Comparison of ENCODE assay signal across 9 mouse cellular contexts in genomic region chr11:120039581-120039980, GRCm38 (mm10). TPM values are rescaled to one million over a fixed set of nuclear protein-coding genes. Genes with fewer than 3 reads are reported as not detected.
DNase-seq lines count a peak whose midpoint lies in the region; ATAC-seq and TF ChIP-seq lines count a peak whose summit lies in the region.
"Had no signal": no experiment of that assay in that cellular context is flagged by ENCODE, and none has a peak within 500 bp of the region (broad histone marks: within the 10 kb centered on the region; RNA-seq: fewer than 3 reads in every experiment).

No protein-coding gene starts in this region.

- H3K36me3 ChIP-seq in liver, adult 2 months (ENCODE audit: control insufficient read depth, insufficient read depth, low read length): no peaks in the 10 kb centered on the region
- H3K36me3 ChIP-seq in liver, embryonic 11.5 days (ENCODE audit: control insufficient read depth, insufficient read depth, low read length): no peaks in the 10 kb centered on the region
- no peaks in the 10 kb centered on the region for H3K36me3 ChIP-seq in forebrain, embryonic 15.5 days
- H3K36me3 ChIP-seq in hindbrain, embryonic 15.5 days: no peaks in the 10 kb centered on the region
- H3K36me3 ChIP-seq in midbrain, embryonic 15.5 days (replicated peaks): no peaks in the 10 kb centered on the region
- H3K36me3 ChIP-seq: limb, embryonic 13.5 days had no signal

- DNase-seq in liver, adult 2 months (ENCODE audit: extremely low read depth, low read depth, low spot score): peak; percentile 6
- no peak for DNase-seq in liver, embryonic 11.5 days (ENCODE audit: low spot score)
- DNase-seq in gastrocnemius, adult 8-10 months (ENCODE audit: low spot score in 2 of 2): no peak
- no peak for DNase-seq in spleen, postnatal 10 days (ENCODE audit: low spot score in 2 of 2)
- DNase-seq in cerebellum, postnatal 14 days: no peak

- H3K9ac ChIP-seq in liver, adult 2 months (ENCODE audit: low read depth, low read length): no peak overlapping the region
- no peak overlapping the region for H3K9ac ChIP-seq in liver, embryonic 11.5 days (ENCODE audit: low read depth, low read length)
- no peak overlapping the region for H3K9ac ChIP-seq in forebrain, embryonic 15.5 days (replicated peaks)
- no peak overlapping the region for H3K9ac ChIP-seq in hindbrain, embryonic 15.5 days
- H3K9ac ChIP-seq in midbrain, embryonic 15.5 days: no peak overlapping the region
- H3K9ac ChIP-seq: limb, embryonic 13.5 days had no signal

- 52% methylated on average over 4 of the region's 4 CpGs for WGBS in liver, adult 2 months
- 35% methylated on average over 4 of the region's 4 CpGs for WGBS in liver, embryonic 11.5 days
- WGBS in forebrain, embryonic 15.5 days: 37% methylated on average over 4 of the region's 4 CpGs
- 35% methylated on average over 4 of the region's 4 CpGs for WGBS in hindbrain, embryonic 15.5 days
- WGBS in midbrain, embryonic 15.5 days: 41% methylated on average over 4 of the region's 4 CpGs

- no peak overlapping the region for H3K4me3 ChIP-seq in liver, adult 2 months (ENCODE audit: insufficient read depth, low read depth, low read length)
- H3K4me3 ChIP-seq in liver, embryonic 11.5 days (ENCODE audit: low read depth, low read length): no peak overlapping the region
- no peak overlapping the region for H3K4me3 ChIP-seq in forebrain, embryonic 15.5 days
- H3K4me3 ChIP-seq in hindbrain, embryonic 15.5 days: no peak overlapping the region
- no peak overlapping the region for H3K4me3 ChIP-seq in midbrain, embryonic 15.5 days
- H3K4me3 ChIP-seq: limb, embryonic 13.5 days had no signal

- no peak for TF ChIP-seq CTCF in liver, adult 2 months (IDR thresholded peaks at IDR 0.05; ENCODE audit: low read depth, low read length)

- peak overlapping the region; percentile 35 for H3K27ac ChIP-seq in liver, adult 2 months (replicated peaks; ENCODE audit: insufficient read depth, low read depth, low read length)
- no peak overlapping the region for H3K27ac ChIP-seq in liver, embryonic 11.5 days (ENCODE audit: low read depth, low read length)
- 0 out of 2 replicates have a peak overlapping the region, but pooled peaks have one; percentile 8 for H3K27ac ChIP-seq in forebrain, embryonic 15.5 days (replicated peaks)
- H3K27ac ChIP-seq in hindbrain, embryonic 15.5 days (replicated peaks): peak overlapping the region; percentile 52
- 0 out of 2 replicates have a peak overlapping the region, but pooled peaks have one; percentile 12 for H3K27ac ChIP-seq in midbrain, embryonic 15.5 days
- H3K27ac ChIP-seq: limb, embryonic 13.5 days had no signal

- TF ChIP-seq POLR2A in liver, adult 2 months (IDR thresholded peaks at IDR 0.05; ENCODE audit: extremely low read depth, insufficient read depth, low read length): no peak

- H3K4me2 ChIP-seq in liver, embryonic 11.5 days: no peak overlapping the region
- H3K4me2 ChIP-seq in forebrain, embryonic 15.5 days (replicated peaks): no peak overlapping the region
- no peak overlapping the region for H3K4me2 ChIP-seq in hindbrain, embryonic 15.5 days
- H3K4me2 ChIP-seq in midbrain, embryonic 15.5 days: no peak overlapping the region
- H3K4me2 ChIP-seq: limb, embryonic 13.5 days had no signal

- 0 out of 2 replicates have a peak, but pooled peaks cover 3% of the 10 kb centered on the region for H3K9me3 ChIP-seq in liver, embryonic 11.5 days (ENCODE audit: control insufficient read depth, low read length)
- no peaks in the 10 kb centered on the region for H3K9me3 ChIP-seq in forebrain, embryonic 15.5 days
- no peaks in the 10 kb centered on the region for H3K9me3 ChIP-seq in hindbrain, embryonic 15.5 days
- H3K9me3 ChIP-seq in midbrain, embryonic 15.5 days: no peaks in the 10 kb centered on the region

- no peaks in the 10 kb centered on the region for H3K27me3 ChIP-seq in liver, adult 2 months (ENCODE audit: control insufficient read depth, insufficient read depth, low read length)
- no peaks in the 10 kb centered on the region for H3K27me3 ChIP-seq in liver, embryonic 11.5 days (replicated peaks; ENCODE audit: control insufficient read depth, insufficient read depth, low read length)
- H3K27me3 ChIP-seq in forebrain, embryonic 15.5 days: no peaks in the 10 kb centered on the region
- no peaks in the 10 kb centered on the region for H3K27me3 ChIP-seq in hindbrain, embryonic 15.5 days
- H3K27me3 ChIP-seq in midbrain, embryonic 15.5 days (replicated peaks): no peaks in the 10 kb centered on the region
- H3K27me3 ChIP-seq: limb, embryonic 13.5 days had no signal

- H3K79me2 ChIP-seq in liver, adult 2 months (ENCODE audit: control insufficient read depth, insufficient read depth, low read length): no peaks in the 10 kb centered on the region

- peaks cover 3% of the 10 kb centered on the region; the same call in 1 of the 2 replicates for H3K4me1 ChIP-seq in liver, adult 2 months (ENCODE audit: control insufficient read depth, insufficient read depth, low read length)
- peaks cover 17% of the 10 kb centered on the region for H3K4me1 ChIP-seq in liver, embryonic 11.5 days (replicated peaks; ENCODE audit: control insufficient read depth, insufficient read depth, low read length)
- peaks cover 36% of the 10 kb centered on the region for H3K4me1 ChIP-seq in forebrain, embryonic 15.5 days
- H3K4me1 ChIP-seq in hindbrain, embryonic 15.5 days (replicated peaks): peaks cover 53% of the 10 kb centered on the region
- H3K4me1 ChIP-seq in midbrain, embryonic 15.5 days: peaks cover 35% of the 10 kb centered on the region

- no peak for ATAC-seq in liver, embryonic 11.5 days (replicated peaks; ENCODE audit: low FRiP score)
- no peak for ATAC-seq in forebrain, embryonic 15.5 days (replicated peaks)
- no peak for ATAC-seq in hindbrain, embryonic 15.5 days (ENCODE audit: low FRiP score, low read depth)
- no peak for ATAC-seq in midbrain, embryonic 15.5 days (replicated peaks)

RNA-seq across cellular contexts. Expression of gene Aatk, which starts 7.4 kb away (rescaled TPM):
- total RNA-seq in liver, adult 2 months (2014; rRNA removed): 1.0 and 1.2 TPM in 2 replicates
- 2.0 and 2.6 TPM in 2 replicates for polyA plus RNA-seq in liver, adult 2 months (2012; rRNA removed)
- polyA plus RNA-seq in liver, embryonic 11.5 days (2014; fragmentation: Nextera tagmentation; extraction: Ambion mirVana): 0.74 and 0.86 TPM in 2 replicates
- 21.9 and 22.5 TPM in 2 replicates for polyA plus RNA-seq in forebrain, embryonic 15.5 days (2015; fragmentation: Nextera tagmentation; extraction: Ambion mirVana)
- polyA plus RNA-seq in hindbrain, embryonic 15.5 days (2015; fragmentation: Nextera tagmentation; extraction: Ambion mirVana): 45.7 and 47.5 TPM in 2 replicates
- 45.3 and 45.5 TPM in 2 replicates for polyA plus RNA-seq in midbrain, embryonic 15.5 days (2015; fragmentation: Nextera tagmentation; extraction: Ambion mirVana)
- 1 to 10 TPM; 2.3 to 5.0 (median 3.1) TPM for total RNA-seq in gastrocnemius, adult 8-10 months (2022)

RNA-seq across cellular contexts. Expression of gene Cep131, which starts 47.0 kb away (rescaled TPM):
- 1.9 and 2.2 TPM in 2 replicates for total RNA-seq in liver, adult 2 months (2014; rRNA removed)
- 2.3 and 2.8 TPM in 2 replicates for polyA plus RNA-seq in liver, adult 2 months (2012; rRNA removed)
- polyA plus RNA-seq in liver, embryonic 11.5 days (2014; fragmentation: Nextera tagmentation; extraction: Ambion mirVana): 17.4 and 19.2 TPM in 2 replicates
- 34.6 and 35.0 TPM in 2 replicates for polyA plus RNA-seq in forebrain, embryonic 15.5 days (2015; fragmentation: Nextera tagmentation; extraction: Ambion mirVana)
- 31.0 and 32.9 TPM in 2 replicates for polyA plus RNA-seq in hindbrain, embryonic 15.5 days (2015; fragmentation: Nextera tagmentation; extraction: Ambion mirVana)
- 35.0 and 35.6 TPM in 2 replicates for polyA plus RNA-seq in midbrain, embryonic 15.5 days (2015; fragmentation: Nextera tagmentation; extraction: Ambion mirVana)
- total RNA-seq in gastrocnemius, adult 8-10 months (2022): 1 to 10 TPM; 5.0 to 9.2 (median 7.5) TPM

RNA-seq across cellular contexts. Expression of gene Tepsin, which starts 59.0 kb away (rescaled TPM):
- total RNA-seq in liver, adult 2 months (2014; rRNA removed): 4.6 and 7.4 TPM in 2 replicates
- 16.5 and 24.9 TPM in 2 replicates for polyA plus RNA-seq in liver, adult 2 months (2012; rRNA removed)
- 16.4 and 19.5 TPM in 2 replicates for polyA plus RNA-seq in liver, embryonic 11.5 days (2014; fragmentation: Nextera tagmentation; extraction: Ambion mirVana)
- 18.7 and 21.9 TPM in 2 replicates for polyA plus RNA-seq in forebrain, embryonic 15.5 days (2015; fragmentation: Nextera tagmentation; extraction: Ambion mirVana)
- polyA plus RNA-seq in hindbrain, embryonic 15.5 days (2015; fragmentation: Nextera tagmentation; extraction: Ambion mirVana): 22.0 and 25.5 TPM in 2 replicates
- 23.6 and 24.2 TPM in 2 replicates for polyA plus RNA-seq in midbrain, embryonic 15.5 days (2015; fragmentation: Nextera tagmentation; extraction: Ambion mirVana)
- total RNA-seq in gastrocnemius, adult 8-10 months (2022): 1 to 10 TPM; 4.9 to 5.8 (median 5.4) TPM

RNA-seq across cellular contexts. Expression of gene Ndufaf8, which starts 59.1 kb away (rescaled TPM):
- total RNA-seq in liver, adult 2 months (2014; rRNA removed): 13.7 and 19.9 TPM in 2 replicates
- 55.4 and 59.8 TPM in 2 replicates for polyA plus RNA-seq in liver, adult 2 months (2012; rRNA removed)
- polyA plus RNA-seq in liver, embryonic 11.5 days (2014; fragmentation: Nextera tagmentation; extraction: Ambion mirVana): 87.5 and 102 TPM in 2 replicates
- 49.7 and 56.9 TPM in 2 replicates for polyA plus RNA-seq in forebrain, embryonic 15.5 days (2015; fragmentation: Nextera tagmentation; extraction: Ambion mirVana)
- polyA plus RNA-seq in hindbrain, embryonic 15.5 days (2015; fragmentation: Nextera tagmentation; extraction: Ambion mirVana): 56.4 and 57.9 TPM in 2 replicates
- 51.4 and 53.5 TPM in 2 replicates for polyA plus RNA-seq in midbrain, embryonic 15.5 days (2015; fragmentation: Nextera tagmentation; extraction: Ambion mirVana)
- 10 to 100 TPM; 34.0 to 46.3 (median 41.0) TPM for total RNA-seq in gastrocnemius, adult 8-10 months (2022)
